Mouse (Mus musculus) small intestine, adult 2 months (tissue): ENCODE results near the gene Serpinh1. TPM values are rescaled to one million over a fixed set of nuclear protein-coding genes. Genes with fewer than 3 reads are reported as not detected.

ENCODE experiments used
- H3K27ac ChIP-seq: fragments of 200-500 bp; 2 replicates; pipeline ENCODE4 v1.5.1; 2012; ENCODE audit warnings: low read depth, low read length, control low read depth, inconsistent platforms; ENCODE audit not compliant: insufficient read depth
- H3K27me3 ChIP-seq: fragments of 200-500 bp; 2 replicates; pipeline ENCODE4 v1.6.1; 2012; ENCODE audit warnings: mild to moderate bottlenecking, moderate library complexity, low read length, inconsistent platforms; ENCODE audit not compliant: control insufficient read depth, insufficient read depth
- H3K36me3 ChIP-seq: fragments of 200-500 bp; 2 replicates; pipeline ENCODE4 v1.6.1; 2012; ENCODE audit warnings: mild to moderate bottlenecking, low read length, control low read depth, inconsistent platforms; ENCODE audit not compliant: control insufficient read depth, insufficient read depth
- H3K4me1 ChIP-seq: fragments of 200-500 bp; 2 replicates; pipeline ENCODE4 v1.6.1; 2012; ENCODE audit warnings: low read length, inconsistent platforms, mixed read lengths; ENCODE audit not compliant: control insufficient read depth, insufficient read depth, insufficient read length
- H3K4me3 ChIP-seq: fragments of 200-500 bp; 2 replicates; pipeline ENCODE4 v1.5.1; 2012; ENCODE audit warnings: low read depth, mild to moderate bottlenecking, control low read depth, inconsistent platforms, low read length, moderate library complexity
- CTCF ChIP-seq: fragments of 200-500 bp; IDR thresholded peaks from 2 replicates; pipeline ENCODE4 v1.5.1; 2012; ENCODE audit warnings: low read depth, mild to moderate bottlenecking, control low read depth, inconsistent platforms, low read length, moderate library complexity, mixed read lengths; ENCODE audit not compliant: insufficient replicate concordance, insufficient read length; ENCODE audit errors: extremely low read depth
- POLR2A ChIP-seq: fragments of 200-500 bp; IDR thresholded peaks from 2 replicates; pipeline ENCODE4 v1.6.1; 2012; ENCODE audit warnings: low read depth, mild to moderate bottlenecking, control low read depth, inconsistent platforms, low read length, moderate library complexity
- WGBS: fragments of 180-500 bp; shearing (Covaris S2); methylation state at CpG from one replicate; pipeline ENCODE4 v1.1.7; 2018; 5-methylcytosine and 5-hydroxymethylcytosine counted together
- polyA plus RNA-seq: library from polyadenylated mRNA; depleted of rRNA; stranded (reverse); fragments of >200 nt; gene quantifications from 2 replicates; pipeline ENCODE4 v1.2.3, GENCODE M21; 2012

Gene Serpinh1
- polyA plus RNA-seq, 1 experiment = 87.6 TPM

DNA sequence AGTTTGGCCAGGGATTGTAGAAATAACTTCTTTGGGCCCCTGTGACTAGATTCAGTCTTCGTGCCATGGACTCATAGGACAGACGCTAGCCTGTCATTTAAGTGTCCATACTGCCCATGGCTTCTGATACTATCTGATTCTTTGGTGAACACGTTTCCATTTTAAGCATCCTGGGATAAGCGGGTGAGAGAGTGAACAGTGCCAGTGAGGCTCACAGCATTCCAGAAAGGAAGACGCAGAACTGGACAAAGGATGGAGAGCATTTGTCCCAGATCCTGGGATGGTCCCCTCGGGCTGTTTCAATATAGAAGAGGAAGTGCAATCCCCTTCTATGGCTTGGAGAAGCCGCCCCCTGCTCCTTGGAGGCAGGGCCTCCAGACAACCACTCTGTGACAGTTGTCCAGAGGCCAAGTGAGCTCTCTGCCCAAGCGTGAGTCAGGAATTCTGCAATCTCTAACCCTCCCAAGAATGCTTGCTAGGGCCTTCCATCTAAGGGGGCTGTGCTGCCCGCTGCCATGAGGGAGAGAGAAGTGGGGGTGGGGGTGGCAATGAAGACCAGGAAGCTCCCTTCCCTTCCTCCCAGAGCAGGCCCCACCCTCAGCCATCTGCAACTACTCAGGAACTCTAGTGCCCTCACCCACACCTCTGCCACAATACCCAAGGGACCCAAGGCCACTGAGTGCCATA, 3.3 kb upstream of the Serpinh1 start:
- 64% methylated on average over 9 of the region's 9 CpGs for WGBS
- H3K4me3 ChIP-seq = no peak overlapping the region
- H3K4me1 ChIP-seq = peaks cover 11% of the 10 kb centered on the region
- TF ChIP-seq CTCF (no peak), POLR2A (no peak)
- H3K36me3 ChIP-seq = no peaks in the 10 kb centered on the region
- H3K27me3 ChIP-seq = no peaks in the 10 kb centered on the region
- peak overlapping the region; percentile 85 for H3K27ac ChIP-seq

DNA sequence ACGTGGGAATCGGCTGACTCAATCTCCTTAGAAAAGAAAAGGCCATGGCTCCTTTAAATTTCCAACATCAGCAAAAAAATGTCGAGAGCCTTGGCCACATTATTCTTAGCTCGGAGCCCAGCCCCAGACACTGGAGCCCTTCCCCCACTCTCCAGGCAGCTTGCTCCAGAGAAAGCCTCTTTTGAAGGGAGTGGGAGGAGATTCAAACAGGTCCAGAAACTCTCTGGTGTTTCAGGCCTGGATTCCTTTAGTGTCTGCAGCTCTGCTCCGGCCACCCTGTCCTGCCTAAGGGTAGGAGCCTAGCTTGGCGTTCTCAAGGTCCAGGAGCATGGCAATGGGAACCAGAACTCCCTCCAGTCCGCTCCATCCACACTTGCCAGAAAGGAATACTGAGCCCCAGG, 2.7 kb upstream of the Serpinh1 start:
- peak overlapping the region; percentile 85 for H3K27ac ChIP-seq
- no peak overlapping the region for H3K4me3 ChIP-seq
- WGBS = 62% methylated on average over 7 of the region's 7 CpGs
- no peaks in the 10 kb centered on the region for H3K27me3 ChIP-seq
- no peak for TF ChIP-seq CTCF
- no peak for TF ChIP-seq POLR2A
- peaks cover 11% of the 10 kb centered on the region for H3K4me1 ChIP-seq
- no peaks in the 10 kb centered on the region for H3K36me3 ChIP-seq

DNA sequence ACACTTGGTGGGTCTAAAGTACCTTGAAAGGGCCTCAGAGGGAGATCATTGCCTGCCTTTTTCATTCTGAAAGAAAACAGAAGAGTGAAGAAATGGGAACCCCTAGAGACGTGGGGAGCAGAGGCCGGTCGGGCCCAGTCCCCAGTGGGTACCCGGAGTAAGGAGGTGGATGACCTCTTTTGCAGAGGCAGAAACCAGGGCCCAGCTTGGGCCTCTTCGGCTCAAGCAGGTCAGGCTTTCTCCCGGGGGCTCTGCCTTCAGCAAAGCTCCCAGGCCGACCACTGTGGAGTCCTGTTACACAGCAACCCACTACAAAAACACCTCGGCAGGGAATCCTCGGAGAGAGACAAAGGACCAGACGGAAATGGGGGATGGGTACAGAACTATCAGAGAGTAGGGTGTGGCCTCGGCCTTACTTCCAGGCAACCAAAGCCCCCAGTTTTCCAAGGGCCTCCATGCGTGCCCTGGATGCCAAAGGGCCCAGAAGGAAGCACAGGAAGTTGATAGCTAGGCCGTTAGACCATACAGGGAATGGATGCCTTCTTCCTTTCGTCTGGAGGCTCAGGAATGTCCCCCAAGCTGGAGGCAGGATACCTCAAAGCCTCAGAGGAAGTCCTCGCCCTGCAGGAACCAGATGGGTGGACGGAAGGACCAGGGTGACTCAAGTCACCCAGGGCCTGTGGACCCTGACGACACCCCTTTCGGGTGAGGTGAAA, 1.1 kb downstream of the Serpinh1 start:
- peaks cover 6% of the 10 kb centered on the region for H3K4me1 ChIP-seq
- no peaks in the 10 kb centered on the region for H3K27me3 ChIP-seq
- H3K27ac ChIP-seq = peak overlapping the region; percentile 71
- WGBS = 65% methylated on average over 18 of the region's 18 CpGs
- H3K36me3 ChIP-seq = no peaks in the 10 kb centered on the region; the same call in 1 of the 2 replicates
- peak overlapping the region; percentile 70 for H3K4me3 ChIP-seq
- TF ChIP-seq CTCF = no peak
- TF ChIP-seq POLR2A = no peak

DNA sequence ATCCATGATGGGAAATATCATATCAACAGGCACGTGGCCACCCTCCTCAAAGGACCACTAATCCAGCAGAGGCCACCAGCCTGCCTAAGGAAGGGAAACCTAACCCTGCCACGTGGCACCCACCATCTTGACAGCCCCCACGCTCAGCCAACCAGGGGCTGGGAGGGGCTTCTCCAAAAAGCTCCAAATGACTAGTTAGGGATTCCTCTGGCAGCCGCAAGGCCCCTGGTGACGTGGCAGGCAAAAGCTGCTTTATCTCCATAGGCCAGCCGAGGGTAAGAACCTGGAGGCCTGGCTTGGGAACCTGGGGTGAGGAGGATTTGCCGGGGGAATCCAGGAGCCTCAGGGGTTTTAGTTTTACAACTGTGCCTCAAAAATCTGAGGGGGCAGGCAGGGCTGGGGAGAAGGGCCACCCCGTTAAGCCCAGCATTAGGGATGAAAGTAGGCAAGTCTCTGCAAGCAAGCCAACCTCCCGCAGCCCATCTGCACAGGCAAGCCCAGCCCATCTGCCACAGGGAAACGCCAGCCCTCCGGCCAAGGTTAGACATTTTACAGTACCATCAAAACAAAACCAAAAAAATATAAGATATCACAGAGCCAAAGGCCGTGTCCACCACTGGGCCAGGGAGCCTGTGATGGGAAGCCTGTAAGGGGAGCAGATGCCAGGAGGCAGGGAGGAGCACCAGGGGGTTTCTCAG, 1.8 kb downstream of the Serpinh1 start:
- Histone ChIP-seq H3K4me1 (peaks cover 3% of the 10 kb centered on the region; the same call in 1 of the 2 replicates), H3K36me3 (no peaks in the 10 kb centered on the region; the same call in 1 of the 2 replicates), H3K27ac (peak overlapping the region; percentile 71; the same call in 1 of the 2 replicates), H3K27me3 (no peaks in the 10 kb centered on the region), H3K4me3 (peak overlapping the region; percentile 70)
- 73% methylated on average over 12 of the region's 12 CpGs for WGBS
- no peak for TF ChIP-seq POLR2A
- no peak for TF ChIP-seq CTCF

DNA sequence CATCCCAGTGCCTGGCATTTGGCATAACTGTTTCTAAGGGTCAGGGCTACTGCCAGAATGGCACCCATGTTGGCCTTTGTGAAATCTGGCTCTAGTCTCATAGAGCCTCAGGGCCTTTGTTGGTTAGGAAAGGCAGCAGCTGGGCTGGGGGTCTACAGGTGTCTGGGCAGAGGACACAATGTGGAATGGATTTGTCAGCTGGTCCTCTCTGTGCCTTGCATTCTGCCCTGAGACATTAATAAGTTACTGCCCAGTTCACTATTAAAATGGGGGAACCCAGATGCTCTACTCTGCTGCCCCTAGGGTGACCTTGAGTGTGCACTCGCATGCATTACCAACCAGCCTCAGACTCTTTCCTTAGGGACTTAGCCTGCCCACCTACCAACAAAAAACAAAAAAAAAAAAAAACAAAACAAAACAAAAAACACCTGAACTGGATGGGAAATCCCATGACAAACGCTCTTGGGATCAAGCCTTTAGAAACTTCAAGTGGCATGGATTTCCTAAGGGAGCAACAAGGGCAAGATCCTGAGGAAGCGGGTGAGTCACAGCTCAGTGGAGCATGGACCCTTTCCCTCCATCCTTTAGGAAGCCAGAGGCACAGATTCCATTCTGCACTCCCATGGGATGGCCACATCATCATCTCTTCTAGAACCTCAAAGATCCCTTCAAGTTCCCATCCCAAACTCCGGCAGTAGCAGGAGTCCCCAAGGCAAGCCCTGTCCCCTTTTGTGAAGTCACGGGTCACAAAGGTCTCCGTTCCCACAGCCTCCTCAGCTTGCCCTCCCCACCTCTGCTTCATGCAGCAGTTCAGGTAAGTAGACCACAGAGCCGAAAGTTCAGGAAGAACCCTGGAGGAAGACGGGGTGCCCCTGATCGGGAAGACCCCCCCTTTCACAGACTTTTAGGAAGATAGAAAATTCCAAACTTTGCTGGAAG, 3.0 kb downstream of the Serpinh1 start:
- Histone ChIP-seq H3K4me3 (peak overlapping the region; percentile 39), H3K36me3 (peaks cover 2% of the 10 kb centered on the region; the same call in 1 of the 2 replicates), H3K27ac (no peak overlapping the region), H3K4me1 (peaks cover 3% of the 10 kb centered on the region; the same call in 1 of the 2 replicates), H3K27me3 (no peaks in the 10 kb centered on the region)
- no peak for TF ChIP-seq POLR2A
- no peak for TF ChIP-seq CTCF
- 77% methylated on average over 9 of the region's 9 CpGs for WGBS

DNA sequence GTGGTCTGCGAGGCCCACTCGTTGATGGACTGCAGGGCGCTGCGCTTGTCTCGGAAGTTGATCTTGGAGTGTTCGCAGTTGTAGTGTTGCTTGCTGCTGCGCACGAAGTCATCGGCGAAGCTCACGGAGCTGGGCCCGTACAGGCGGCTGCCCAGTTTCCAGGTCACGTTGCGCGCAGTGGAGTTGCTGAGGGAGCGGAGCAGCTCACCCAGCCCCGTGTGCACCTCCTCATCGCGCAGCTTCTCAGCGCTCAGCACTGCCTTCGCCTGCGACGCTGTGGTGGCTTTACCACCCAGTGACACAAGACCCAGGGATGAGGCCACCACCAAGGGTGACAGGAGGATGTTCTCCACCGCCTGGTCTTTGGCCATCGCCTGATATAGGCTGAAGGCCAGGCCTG, 4.2 kb downstream of the Serpinh1 start:
- no peak overlapping the region for H3K4me3 ChIP-seq
- H3K36me3 ChIP-seq = peaks cover 2% of the 10 kb centered on the region; the same call in 1 of the 2 replicates
- no peak overlapping the region for H3K27ac ChIP-seq
- H3K27me3 ChIP-seq = no peaks in the 10 kb centered on the region
- WGBS = 92% methylated on average over 26 of the region's 26 CpGs
- TF ChIP-seq CTCF (no peak), POLR2A (no peak)
- H3K4me1 ChIP-seq = peaks cover 3% of the 10 kb centered on the region; the same call in 1 of the 2 replicates
